In genomic region chr8:11701033-11701362, GRCm38 (mm10) we compare ENCODE assay signal across 9 mouse cellular contexts. TPM values are rescaled to one million over a fixed set of nuclear protein-coding genes. Genes with fewer than 3 reads are reported as not detected.
A peak's percentile ranks its signal among the peaks of the same experiment; 100 is the strongest.
DNase-seq lines count a peak whose midpoint lies in the region; ATAC-seq and TF ChIP-seq lines count a peak whose summit lies in the region.
"Had no signal": no experiment of that assay in that cellular context is flagged by ENCODE, and none has a peak within 500 bp of the region (broad histone marks: within the 10 kb centered on the region; RNA-seq: fewer than 3 reads in every experiment).

1700016D06Rik (minus strand) TSS chr8:11701063.

- H3K9me3 ChIP-seq in E14TG2a.4 (ENCODE audit: low read length): no peaks in the 10 kb centered on the region
- no peaks in the 10 kb centered on the region for H3K9me3 ChIP-seq in hindbrain, embryonic 10.5 days
- no peaks in the 10 kb centered on the region for H3K9me3 ChIP-seq in liver, embryonic 16.5 days (replicated peaks; ENCODE audit: control insufficient read depth, low read length)

- H3K4me2 ChIP-seq in liver, embryonic 16.5 days (ENCODE audit: low read depth, low read length): 0 out of 2 replicates have a peak within 1 kb of the TSS, but pooled peaks have one; percentile 8

- no peak within 1 kb of the TSS for H3K9ac ChIP-seq in liver, embryonic 16.5 days (ENCODE audit: low read depth, low read length)

- TF ChIP-seq CTCF in gastrocnemius, adult 2 months (IDR thresholded peaks at IDR 0.05): no peak
- no peak for TF ChIP-seq CTCF in E14TG2a.4 (conservative IDR thresholded peaks at IDR 0.05; ENCODE audit: low read length)

- ATAC-seq in liver, embryonic 16.5 days (ENCODE audit: low read depth): no peak

- no peaks in the 10 kb centered on the region for H3K27me3 ChIP-seq in E14TG2a.4 (ENCODE audit: insufficient read depth, low read length)
- H3K27me3 ChIP-seq in hindbrain, embryonic 10.5 days (ENCODE audit: insufficient read depth, poor library complexity, severe bottlenecking): peaks cover 7% of the 10 kb centered on the region; the same call in 1 of the 2 replicates
- H3K27me3 ChIP-seq in liver, embryonic 16.5 days (ENCODE audit: control insufficient read depth, insufficient read depth, low read depth, low read length): no peaks in the 10 kb centered on the region

- H3K4me1 ChIP-seq in E14TG2a.4 (replicated peaks; ENCODE audit: low read depth, low read length): peaks cover 79% of the 10 kb centered on the region
- H3K4me1 ChIP-seq in hindbrain, embryonic 10.5 days (replicated peaks): peaks cover 7% of the 10 kb centered on the region
- H3K4me1 ChIP-seq in liver, embryonic 16.5 days (ENCODE audit: control insufficient read depth, low read depth, low read length): no peaks in the 10 kb centered on the region; the same call in 1 of the 2 replicates

- intact Hi-C loops in gastrocnemius, adult 2 months (cut with DNase I): loop anchor here (5.0 kb wide), 2 partner anchors 149 to 204 kb away; partner anchors contain the start of genes Cars2 and Naxd
- intact Hi-C loops in gastrocnemius, postnatal 14 days (cut with DNase I; ENCODE audit: low total_unique reads): loop anchor here (5.0 kb wide), 2 partner anchors 69 to 154 kb away; no protein-coding TSS in a partner anchor

- no peak within 1 kb of the TSS for H3K27ac ChIP-seq in gastrocnemius, adult 2 months
- peak within 1 kb of the TSS; percentile 59; the same call in 1 of the 2 replicates for H3K27ac ChIP-seq in hindbrain, embryonic 10.5 days
- H3K27ac ChIP-seq in liver, embryonic 16.5 days (ENCODE audit: low read length): no peak within 1 kb of the TSS

- peak within 1 kb of the TSS; percentile 33; the same call in 1 of the 2 replicates for H3K4me3 ChIP-seq in gastrocnemius, adult 2 months
- H3K4me3 ChIP-seq in E14TG2a.4 (replicated peaks; ENCODE audit: low read length): peak within 1 kb of the TSS; percentile 58
- peak within 1 kb of the TSS; percentile 40 for H3K4me3 ChIP-seq in hindbrain, embryonic 10.5 days
- no peak within 1 kb of the TSS for H3K4me3 ChIP-seq in liver, embryonic 16.5 days (ENCODE audit: low read depth, low read length)

- 69% methylated on average over 6 of the region's 6 CpGs for WGBS in hindbrain, embryonic 10.5 days
- WGBS in liver, embryonic 16.5 days (ENCODE audit: insufficient replicate concordance): 32% methylated on average over 6 of the region's 6 CpGs

- no peak for DNase-seq in gastrocnemius, adult 2 months
- DNase-seq in gastrocnemius, postnatal 14 days: no peak
- DNase-seq in hindbrain, embryonic 10.5 days (ENCODE audit: low spot score): no peak
- DNase-seq in urinary bladder, adult 18-20 months (ENCODE audit: low spot score in 2 of 2): no peak
- DNase-seq in gastrocnemius, adult 8-10 months (ENCODE audit: low spot score in 2 of 2): no peak
- no peak for DNase-seq in right cerebral cortex, postnatal 36 days (ENCODE audit: low spot score in 2 of 2)

- no peaks in the 10 kb centered on the region for H3K36me3 ChIP-seq in E14TG2a.4 (ENCODE audit: insufficient read depth, low read length)
- no peaks in the 10 kb centered on the region for H3K36me3 ChIP-seq in hindbrain, embryonic 10.5 days
- no peaks in the 10 kb centered on the region for H3K36me3 ChIP-seq in liver, embryonic 16.5 days (ENCODE audit: control insufficient read depth, insufficient read depth)

RNA-seq across cellular contexts. Expression of gene 1700016D06Rik, which starts in this region (rescaled TPM):
- not detected for total RNA-seq in gastrocnemius, adult 2 months (2021)
- not detected for total RNA-seq in gastrocnemius, postnatal 14 days (2021)
- 0.22 TPM in 1 of 2 replicates, not detected in the other for polyA plus RNA-seq in hindbrain, embryonic 10.5 days (2016; fragmentation: Nextera tagmentation; extraction: Ambion mirVana)
- polyA plus RNA-seq in liver, embryonic 16.5 days (2015; fragmentation: Nextera tagmentation; extraction: Ambion mirVana): not detected in 2 replicates
- total RNA-seq in gastrocnemius, adult 8-10 months (2022): not detected
- total RNA-seq: adrenal gland, adult 18-20 months had no signal
